Mouse (Mus musculus) left cerebral cortex, adult 6 months (tissue): ENCODE data around the gene Rtf1. TPM values are rescaled to one million over a fixed set of nuclear protein-coding genes. Genes with fewer than 3 reads are reported as not detected.

Source experiments
- long read RNA-seq, 2 experiments: library from polyadenylated mRNA; unstranded; transcript quantifications; one replicate each; pipeline ENCODE4 v2.0.0; 2019 to 2020
- polyA plus RNA-seq: library from polyadenylated mRNA; unstranded; fragments of <200 nt; fragmentation: Nextera tagmentation; gene quantifications from 2 replicates; pipeline ENCODE4 v1.2.3, GENCODE M21; 2021

Gene Rtf1
- polyA plus RNA-seq = 41.0 and 122 TPM in 2 replicates
- long read RNA-seq, experiment 1, partial matches to known transcripts = 5 of 11 reads
- long read RNA-seq, experiment 1, other reads (novel, unspliced or antisense) = 6 of 11 reads
- long read RNA-seq, experiment 2, partial matches to known transcripts = 62 of 76 reads
- long read RNA-seq, experiment 2, other reads (novel, unspliced or antisense) = 14 of 76 reads

DNA sequence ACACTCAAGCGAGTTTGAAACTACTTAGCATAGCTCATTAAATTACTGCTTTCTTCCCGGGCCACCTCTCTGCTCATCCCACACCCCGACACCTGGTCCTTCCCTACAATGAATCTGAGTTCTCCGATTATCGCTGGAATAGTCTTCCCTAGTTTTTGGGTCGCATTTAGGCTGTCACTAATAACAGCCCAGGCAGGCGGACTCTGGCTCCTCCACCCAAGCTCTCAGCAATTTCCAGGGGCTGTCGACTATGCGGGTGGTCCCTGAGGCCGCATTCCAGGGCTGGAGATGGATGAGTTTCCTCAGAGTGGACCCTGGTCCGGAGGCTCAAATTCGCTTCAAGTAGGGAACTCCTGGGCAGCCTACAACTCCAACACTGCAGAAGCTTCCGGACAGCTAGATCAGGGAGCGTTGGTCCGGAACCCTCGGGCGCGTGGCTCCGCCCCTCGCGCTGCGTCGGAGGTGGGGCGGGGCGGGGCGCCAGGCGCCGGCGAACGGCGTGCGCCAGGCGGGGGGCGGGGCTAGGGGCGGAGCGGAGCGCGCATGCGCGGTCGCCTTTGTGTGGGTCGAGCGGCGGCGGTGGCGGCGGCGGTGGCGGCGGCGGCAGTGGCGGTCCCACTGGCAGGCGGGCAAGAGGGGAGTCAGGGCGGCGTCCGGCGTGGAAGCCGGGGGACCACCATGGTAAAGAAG lies at the start of gene Rtf1:
Rtf1 (plus strand) TSS at position 544 of the 690 bp plus-strand sequence.

DNA sequence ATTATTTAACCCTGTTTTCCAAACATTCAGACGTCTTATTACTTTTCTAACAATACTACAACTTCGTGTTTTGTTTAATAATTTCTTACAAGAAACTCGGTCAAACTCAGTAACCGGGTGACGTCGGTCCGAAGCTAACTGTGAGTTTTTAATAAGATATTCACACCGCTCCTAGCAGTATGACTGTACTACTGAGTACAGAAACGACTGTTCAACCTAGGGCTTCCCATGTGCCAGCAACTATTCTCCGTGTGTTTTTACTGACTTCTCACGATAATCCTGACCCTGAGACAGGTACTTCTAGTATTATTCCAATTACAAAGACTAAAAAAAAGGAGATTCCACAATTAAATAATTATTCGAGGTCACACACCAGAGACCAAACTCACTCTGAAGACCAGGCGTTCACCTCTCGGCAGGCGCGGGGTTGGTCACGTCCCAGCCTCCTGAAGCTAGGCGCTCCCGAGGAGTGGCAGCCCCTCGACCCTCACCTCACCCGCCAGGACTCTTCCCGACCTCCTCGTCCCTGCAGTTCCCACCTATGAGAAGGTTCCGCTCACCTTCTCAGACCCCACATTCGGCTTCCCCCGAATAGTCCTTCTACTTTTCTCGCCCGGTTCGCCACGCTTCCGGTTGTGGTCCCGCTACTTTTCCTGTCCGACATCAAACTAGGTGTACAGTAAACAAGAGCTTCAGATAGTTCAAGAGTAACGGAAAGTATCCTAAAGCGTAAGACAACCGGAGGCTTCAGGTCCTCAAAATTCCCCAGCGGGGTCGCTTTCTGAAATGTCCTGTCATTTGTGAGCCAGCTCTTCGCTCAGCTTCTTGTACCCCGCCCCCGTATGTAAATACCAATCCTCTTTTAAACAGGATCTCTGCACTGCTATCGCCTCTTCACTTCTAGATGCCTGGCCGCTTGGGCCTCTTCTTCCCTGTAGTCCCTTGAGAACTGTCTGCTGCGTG lies 12.4 kb upstream of the Rtf1 start, which contains the start of gene Ndufaf1:
Ndufaf1 (minus strand) TSS at position 608 of the 963 bp plus-strand sequence.

DNA sequence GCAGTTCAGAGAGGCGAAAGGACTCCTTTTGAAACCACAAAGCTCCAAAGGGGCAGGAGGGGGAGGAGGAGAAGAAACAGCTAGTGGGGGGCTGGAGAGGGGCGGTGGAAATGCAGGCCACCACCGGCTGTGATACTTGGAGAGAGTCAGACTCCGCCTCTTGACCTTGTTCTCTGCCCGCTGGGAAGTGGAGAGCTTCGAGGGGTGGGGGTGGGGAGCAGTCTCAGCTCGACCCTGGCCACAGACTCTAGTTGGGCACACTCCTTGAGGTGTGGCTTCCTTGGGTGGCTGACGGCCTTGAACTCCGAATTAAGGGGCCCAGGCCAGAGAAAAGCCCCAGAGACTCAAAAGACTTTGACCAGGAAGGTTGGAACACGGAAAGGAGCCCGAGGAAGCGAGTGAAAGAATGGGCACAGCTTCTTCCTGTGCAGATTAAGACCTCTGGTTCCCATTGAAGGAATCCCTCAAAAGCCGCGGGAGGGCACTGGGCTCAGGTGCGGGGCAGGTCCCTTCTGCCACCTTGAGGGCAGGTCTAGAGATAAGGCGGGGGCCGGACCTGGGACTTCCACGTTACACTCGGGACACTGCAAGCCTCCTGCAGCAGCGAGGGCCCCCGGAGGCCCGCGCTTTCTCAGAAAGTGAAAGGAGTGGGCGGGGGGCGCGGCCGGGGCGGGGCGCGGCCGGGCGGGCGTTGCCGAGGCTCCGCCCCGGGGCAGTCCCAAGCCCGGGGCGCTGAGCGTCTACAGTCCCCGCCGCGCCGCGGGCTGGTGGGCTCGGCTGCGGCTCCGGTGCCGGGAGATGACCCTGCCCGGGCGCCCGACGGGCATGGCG lies 66.9 kb downstream of the Rtf1 start, which contains the start of gene Itpka:
Itpka (plus strand) TSS at position 757 of the 831 bp plus-strand sequence.

DNA sequence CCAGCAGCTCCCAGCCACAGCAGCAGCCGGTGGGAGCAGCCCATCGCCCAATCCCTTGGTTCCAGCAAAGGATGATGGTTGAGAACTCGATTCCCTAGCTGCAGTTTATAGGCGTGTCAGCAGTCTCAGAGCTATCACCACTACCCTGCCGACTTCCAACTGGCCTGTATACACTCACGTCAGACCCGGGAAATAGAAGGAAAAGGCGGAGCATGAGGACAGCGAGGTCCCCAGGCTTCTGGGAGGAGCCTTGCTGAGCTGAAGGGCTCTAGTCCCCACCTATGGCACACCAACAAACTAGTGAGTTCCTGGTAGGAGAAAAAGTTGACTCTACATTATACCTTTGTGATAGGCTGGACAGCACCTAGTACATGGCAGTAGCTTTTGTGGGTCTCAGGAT lies 85.4 kb downstream of the Rtf1 start, which contains the start of gene Ltk:
Ltk (minus strand) TSS at position 181 of the 400 bp plus-strand sequence.

Other genes with a start within 250 kb of the Rtf1 start
- 1.3 and 1.8 TPM in 2 replicates for gene Ino80, start 197.4 kb upstream of the Rtf1 start, polyA plus RNA-seq
- 0.40 and 0.44 TPM in 2 replicates for gene Exd1, start 127.4 kb upstream of the Rtf1 start, polyA plus RNA-seq
- gene Chp1, start 127.4 kb upstream of the Rtf1 start, polyA plus RNA-seq = 100 and 119 TPM in 2 replicates
- gene Nusap1, start 56.8 kb upstream of the Rtf1 start, polyA plus RNA-seq = 0.56 and 0.65 TPM in 2 replicates
- gene Oip5, start 56.6 kb upstream of the Rtf1 start, polyA plus RNA-seq = 1.2 and 1.4 TPM in 2 replicates
- gene Ndufaf1, start 12.2 kb upstream of the Rtf1 start, polyA plus RNA-seq = 40.3 and 44.2 TPM in 2 replicates
- gene Itpka, start 67.3 kb downstream of the Rtf1 start, polyA plus RNA-seq = 42.8 and 220 TPM in 2 replicates
- 1.6 and 3.0 TPM in 2 replicates for gene Ltk, start 85.4 kb downstream of the Rtf1 start, polyA plus RNA-seq
- gene Rpap1, start 112.5 kb downstream of the Rtf1 start, polyA plus RNA-seq = 4.6 and 6.0 TPM in 2 replicates
- gene Tyro3, start 122.7 kb downstream of the Rtf1 start, polyA plus RNA-seq = 32.4 and 46.0 TPM in 2 replicates
- 6.5 and 9.5 TPM in 2 replicates for gene Mga, start 222.2 kb downstream of the Rtf1 start, polyA plus RNA-seq